Mouse (Mus musculus): ENCODE data around the gene Gm8926.
"Not testable (repeated sequence)": the region's sequence is repeated elsewhere in the genome, so short reads cannot be mapped to it uniquely, and the experiment has no call there.

The Gm8926 gene

DNA sequence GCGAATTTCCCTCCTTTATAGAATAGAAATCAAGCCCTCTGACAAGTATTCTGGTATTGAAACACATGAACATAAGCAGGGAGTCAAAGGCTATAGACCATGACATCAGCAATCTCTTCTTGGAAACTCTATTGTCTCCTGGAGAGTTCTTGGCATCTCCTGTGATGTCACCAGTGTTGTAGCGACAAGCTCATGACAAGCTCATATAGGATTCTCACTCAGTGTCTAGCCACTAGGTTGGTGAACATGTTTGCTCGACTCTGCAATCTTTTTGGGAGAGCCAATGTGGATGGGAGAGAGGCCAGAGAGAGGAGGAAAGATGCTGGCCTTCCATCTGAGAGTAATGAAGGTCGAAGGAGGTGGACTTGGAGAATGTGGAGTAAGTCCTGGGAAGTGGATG is at the start of gene Gm8926:
Gm8926 (plus strand) TSS at position 301 of the 400 bp plus-strand sequence.
- DNase-seq (ENCODE audit: low read depth) = not testable (repeated sequence)

Measured in induced T-regulatory cell, adult 2 months (primary cell).